Mouse (Mus musculus): ENCODE results near the gene 1700020L24Rik.
A peak's percentile ranks its signal among the peaks of the same experiment; 100 is the strongest.

The 1700020L24Rik gene

DNA sequence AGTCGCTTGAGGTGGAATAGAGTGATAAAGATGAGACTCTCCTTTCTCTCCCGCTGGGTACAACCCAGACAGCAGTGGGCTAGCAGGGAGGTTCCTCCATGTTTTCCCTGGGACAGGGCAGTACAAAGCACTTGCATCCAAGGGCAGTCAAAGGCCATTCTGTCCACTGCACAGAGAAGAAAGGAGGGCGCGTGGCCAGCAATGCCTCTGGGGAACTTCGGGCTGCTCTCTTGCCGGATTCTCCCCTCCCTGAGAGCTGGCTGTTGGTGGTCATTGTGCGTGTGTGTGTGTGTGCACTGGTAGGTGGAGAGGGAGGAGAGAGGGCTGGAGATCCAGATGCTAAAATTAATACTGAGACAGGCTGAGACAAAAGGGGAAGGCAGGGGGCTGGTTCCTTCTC, 3.8 kb downstream of the 1700020L24Rik start:
- no peak for DNase-seq (ENCODE audit: low spot score)

DNA sequence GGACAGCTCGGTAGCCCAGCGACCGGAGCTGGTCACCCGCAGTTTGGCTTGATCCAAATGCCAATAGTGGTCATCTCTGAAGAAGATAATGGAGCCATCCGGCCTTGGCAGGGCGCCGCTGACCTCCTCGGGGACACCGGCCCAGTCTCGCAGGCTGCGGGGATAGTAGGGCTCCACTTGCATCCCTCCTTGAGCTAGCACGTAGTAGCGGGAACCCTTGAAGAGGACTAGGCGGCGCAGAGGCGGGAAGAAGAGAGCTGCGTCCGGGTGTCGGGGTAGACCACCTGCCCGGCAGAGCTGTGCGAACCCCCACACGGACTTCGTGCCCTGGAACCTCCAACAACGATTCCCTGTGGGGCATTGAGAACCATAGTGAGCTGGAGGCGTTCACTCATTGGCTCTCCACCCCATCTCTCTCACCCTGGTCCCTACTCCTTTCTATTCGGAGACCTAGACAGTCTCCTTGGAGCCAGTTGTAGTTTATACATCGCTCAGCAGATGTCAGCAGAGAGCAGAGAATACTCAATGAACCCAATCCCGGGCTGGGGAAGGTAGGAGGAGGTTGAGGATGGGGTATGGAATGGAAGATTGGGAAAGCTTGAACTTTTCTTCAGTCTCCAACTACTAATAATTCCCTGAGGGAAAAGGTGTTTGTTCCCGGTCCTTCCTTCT, 5.3 kb downstream of the 1700020L24Rik start:
- DNase-seq (ENCODE audit: low spot score), result peak; percentile 90

DNA sequence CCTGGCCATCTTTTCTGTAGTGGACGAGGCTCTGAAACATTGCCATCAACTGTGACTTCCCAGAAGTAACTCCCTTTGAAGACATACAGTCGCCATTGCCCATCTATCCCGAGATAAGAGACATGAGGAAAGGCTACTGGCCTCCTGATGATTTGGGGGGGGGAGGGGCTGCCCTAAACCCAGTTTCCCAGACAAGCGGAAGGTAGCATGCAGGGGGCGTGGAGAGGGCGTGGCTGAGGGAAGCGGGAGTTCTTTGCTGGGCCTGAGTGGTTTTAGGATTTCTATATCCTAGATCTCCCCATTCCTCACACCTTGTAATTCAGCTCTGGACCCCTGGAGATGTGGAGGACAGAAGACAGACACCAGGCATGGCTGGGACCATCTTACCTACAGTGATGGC, 6.3 kb downstream of the 1700020L24Rik start:
- DNase-seq (ENCODE audit: low spot score), result no peak

DNA sequence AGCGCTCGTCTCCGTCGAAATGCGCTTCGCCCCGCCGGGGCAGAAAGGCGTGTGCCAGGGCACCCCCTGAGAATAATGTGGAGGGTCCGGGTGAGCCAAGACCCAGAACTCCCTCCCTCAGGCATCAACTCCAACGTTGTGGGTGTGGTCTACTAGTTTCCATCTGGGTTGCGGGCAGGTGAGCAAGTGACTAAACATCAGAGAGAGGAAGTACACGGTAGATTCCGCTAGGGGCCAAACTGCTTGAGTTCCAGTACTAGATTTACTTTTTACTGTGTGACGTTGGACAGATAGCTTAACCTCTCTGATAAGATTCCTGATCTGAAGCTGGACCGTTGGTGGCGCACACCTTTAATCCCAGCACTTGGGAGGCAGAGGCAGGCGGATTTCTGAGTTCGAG, 7.5 kb downstream of the 1700020L24Rik start:
- DNase-seq (ENCODE audit: low spot score), result no peak

DNA sequence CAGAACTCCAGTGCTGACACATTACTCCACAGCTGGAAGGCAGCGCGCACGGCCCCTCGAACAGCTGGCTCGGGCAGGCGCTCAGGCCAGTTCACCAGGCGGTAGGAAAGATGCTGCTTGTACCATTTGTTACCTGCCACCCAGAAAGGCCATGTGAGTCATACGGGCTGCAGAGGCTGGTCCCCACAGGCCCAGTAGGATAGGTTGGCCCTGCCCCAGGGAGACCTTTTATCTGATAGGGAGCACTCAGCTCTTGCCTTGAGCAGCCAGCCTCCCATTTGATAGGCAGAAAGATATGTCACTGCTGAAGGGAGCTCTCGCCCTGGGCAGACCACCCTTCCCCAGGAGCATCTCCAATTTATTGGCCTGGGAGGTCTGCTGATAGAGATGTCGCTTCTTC, 10.1 kb downstream of the 1700020L24Rik start:
- DNase-seq (ENCODE audit: low spot score), result no peak

DNA sequence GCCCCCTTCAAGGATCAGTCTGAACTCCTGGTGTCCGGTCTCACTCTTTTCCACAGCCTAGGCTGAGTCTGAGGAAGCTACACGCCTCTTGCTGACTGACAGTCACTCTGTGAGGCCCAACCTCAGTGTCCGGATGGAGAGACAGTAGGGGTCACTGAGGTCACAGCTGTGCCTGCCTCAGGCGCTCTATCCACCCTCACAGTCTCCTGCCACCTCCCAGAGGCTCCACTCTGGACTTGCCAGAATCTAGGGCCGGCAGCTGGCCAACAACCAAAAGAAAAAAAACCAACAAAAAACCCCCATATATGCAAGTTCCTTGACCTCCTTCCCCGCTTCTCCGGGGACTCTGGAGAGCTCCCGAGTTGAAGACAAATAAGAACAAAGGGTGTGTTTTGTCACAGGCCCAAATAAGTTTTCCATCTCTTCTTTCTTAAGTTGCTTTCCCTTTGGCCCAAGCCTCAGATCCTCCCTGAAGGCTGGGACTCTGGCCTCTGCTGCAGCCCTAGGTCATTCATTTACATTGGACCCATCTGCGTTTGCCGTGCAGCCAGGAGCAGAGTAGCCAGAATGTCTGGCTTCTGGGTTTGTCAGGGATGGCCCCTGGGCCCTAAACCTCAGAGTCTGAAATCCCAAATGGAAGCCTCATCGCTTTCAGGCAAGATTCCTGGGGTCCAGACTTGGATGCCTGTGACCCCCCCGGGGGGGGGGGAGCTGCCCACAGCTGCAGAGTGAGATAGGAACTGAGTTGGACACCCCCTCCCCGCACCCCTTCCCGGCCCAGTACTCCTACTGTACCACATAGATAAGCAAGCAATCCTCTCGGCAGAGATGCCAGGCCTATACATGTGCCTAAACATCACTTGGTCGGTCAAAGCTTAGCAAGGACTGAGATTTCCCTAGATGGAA, 10.8 kb downstream of the 1700020L24Rik start:
- peak; percentile 80 for DNase-seq (ENCODE audit: low spot score)

DNA sequence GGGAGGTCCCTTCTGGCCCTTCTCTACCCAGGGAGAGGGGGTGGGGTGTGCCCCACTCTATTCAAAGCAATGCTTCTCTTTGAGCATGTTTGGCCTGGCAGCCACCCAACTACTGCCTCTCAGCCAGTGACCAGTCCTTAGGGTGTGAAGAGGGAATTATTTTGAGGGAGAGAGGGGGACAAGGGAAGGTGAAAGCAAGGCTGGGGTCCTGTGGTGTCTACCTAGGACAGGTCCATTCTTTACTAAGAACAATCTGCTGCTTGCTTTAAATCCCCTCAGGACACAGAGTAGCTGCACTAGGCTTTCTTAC, 11.4 kb downstream of the 1700020L24Rik start:
- no peak for DNase-seq (ENCODE audit: low spot score)

DNA sequence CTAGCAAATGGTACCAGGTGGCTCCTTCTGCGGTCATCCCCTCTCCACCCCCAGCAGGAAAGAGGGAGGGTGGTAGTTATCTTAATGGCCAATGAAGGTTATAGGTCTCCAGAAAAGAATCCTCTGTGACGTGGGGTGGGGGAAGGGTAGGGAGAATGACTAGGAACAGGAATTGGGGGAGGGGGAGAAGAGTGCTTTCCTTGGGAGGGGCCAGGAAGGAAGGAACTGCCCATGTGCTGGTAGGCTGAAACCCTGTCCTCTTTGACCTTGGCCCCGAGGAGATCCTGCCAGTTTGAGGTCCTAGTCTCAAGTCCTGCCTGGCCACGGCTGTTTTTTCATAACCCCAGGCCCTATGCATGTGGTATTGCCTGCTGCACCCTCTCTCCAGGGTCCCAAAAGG, 11.8 kb downstream of the 1700020L24Rik start:
- no peak for DNase-seq (ENCODE audit: low spot score)

DNA sequence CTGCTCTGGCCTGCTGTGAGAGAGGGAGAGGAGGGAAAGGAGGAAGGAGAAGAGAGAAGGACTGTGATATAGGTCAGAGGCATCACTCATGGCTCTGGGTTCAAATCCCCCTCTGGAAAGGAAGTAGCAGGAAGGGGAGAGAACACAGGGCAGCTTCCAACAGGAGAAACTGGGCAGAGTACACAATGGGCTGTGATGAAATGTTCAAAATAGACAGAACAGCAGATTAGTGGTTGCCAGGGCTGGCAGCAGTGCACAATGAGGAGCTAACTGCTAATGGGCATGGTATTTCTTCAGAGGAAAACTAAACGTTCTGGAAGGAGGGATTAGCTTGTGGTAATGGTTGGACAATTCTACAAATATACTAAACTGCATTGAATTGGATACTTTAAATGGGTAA, 13.1 kb downstream of the 1700020L24Rik start:
- no peak for DNase-seq (ENCODE audit: low spot score)

DNA sequence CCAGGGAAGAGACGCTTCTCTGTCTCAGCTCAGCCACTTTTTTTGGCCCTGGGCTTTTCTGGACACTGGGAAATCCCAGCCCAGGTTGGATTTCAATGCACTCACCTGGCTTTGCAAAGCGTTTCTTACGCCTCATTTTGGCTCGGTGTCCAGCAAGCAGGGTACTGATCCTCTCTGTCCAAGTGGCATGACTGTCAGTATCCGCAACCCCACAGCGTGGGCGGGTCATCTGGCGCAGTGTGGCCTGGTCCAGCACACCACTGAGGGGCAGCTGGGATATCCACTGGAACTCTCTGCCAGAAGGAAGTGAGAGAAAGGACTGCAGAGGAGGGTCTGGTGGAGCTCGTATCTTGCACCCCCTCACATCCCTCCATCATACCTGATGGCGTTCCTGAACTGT, 13.8 kb downstream of the 1700020L24Rik start:
- no peak for DNase-seq (ENCODE audit: low spot score)

DNA sequence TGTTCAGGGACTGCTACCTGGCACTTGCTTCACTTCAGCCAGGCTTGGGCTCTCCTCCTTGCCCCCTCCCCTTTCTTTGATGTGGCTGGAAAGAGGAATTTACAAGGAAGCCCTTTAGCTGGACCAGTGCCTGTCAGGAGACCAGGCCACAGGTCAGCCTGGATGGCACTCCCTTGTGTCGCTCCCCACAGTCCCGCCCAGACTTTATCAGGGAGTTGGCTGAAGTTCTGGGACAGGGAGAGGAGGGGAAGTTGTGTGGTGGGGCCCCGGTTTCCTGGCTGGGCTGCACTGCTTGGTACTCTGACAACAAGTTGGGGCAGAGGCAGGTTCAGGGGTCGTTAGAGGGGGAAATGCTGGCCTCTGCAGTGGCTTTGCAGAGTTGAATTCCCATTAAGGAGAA, 17.1 kb downstream of the 1700020L24Rik start:
- no peak for DNase-seq (ENCODE audit: low spot score)

DNA sequence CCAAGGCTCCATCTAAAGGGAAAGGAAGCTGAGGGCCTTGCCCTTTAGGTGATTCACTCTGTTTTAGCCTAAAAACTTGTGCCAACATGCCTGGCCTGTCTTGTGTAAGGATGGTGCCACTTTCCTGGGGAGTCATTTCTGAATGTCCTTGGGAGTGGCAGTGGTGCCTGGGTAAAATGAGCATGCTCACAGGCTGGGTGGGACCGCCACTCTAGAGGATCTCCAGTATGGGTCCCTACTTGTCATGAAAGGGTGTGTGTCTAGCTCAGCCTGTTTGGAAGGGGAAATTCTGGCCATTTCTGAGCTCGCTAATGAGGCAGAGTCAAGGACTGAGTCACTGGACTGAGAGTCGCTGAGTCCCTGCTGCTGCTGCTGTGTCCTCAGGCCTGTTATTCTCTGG, 18.1 kb downstream of the 1700020L24Rik start:
- DNase-seq (ENCODE audit: low spot score), result no peak

DNA sequence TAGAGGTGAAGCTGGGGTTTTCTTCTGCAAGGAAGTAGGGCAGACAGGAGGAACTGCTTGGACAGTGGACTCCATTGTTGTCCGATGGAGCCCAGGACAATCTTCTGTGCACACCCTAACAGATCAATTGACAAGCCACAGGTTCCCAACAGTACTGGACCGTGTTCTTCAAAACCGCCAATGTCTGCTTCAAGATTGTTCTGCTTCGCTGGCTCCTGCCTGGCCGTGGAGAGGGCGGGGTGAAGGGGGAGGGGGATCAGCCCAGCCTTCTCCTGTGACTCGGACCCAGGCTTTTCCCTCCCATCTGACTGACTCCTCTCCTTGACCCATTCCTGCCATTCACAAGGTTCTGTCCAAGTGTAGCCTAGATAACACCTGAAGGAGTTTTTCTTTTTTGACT, 19.8 kb downstream of the 1700020L24Rik start:
- DNase-seq (ENCODE audit: low spot score), result no peak

DNA sequence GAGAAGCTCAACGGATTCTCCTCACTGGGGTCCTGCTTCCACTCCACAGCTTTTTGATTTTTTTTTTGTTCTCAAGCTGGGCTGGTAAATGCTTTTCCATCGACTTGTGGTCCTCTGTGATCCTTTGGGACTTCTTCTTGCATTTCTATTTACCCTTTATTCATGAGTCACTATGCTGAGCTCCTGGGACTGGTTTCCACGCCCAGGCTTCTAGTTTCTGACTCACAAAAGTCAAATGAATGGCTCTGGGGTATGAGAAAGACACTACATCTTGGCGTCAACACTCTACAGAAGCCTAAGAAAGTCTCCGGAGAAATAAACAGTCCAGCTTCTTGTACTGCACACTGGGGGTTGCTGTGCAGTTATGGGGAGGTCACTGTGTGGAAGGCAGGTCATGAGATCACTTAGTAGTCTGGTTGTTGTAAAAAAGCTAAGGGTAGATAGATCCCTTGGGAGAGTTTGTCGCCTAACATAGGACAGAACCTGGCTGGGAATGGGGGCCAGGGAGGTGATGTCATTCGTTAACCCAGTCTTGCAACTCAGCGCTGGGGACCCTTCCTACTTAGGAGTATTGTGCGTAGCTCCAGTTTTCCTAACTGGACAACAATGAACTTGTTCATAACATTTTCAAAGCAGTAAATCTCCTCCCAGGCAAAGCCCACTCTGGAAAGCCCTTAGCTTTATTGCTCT, 20.6 kb downstream of the 1700020L24Rik start:
- no peak for DNase-seq (ENCODE audit: low spot score)

DNA sequence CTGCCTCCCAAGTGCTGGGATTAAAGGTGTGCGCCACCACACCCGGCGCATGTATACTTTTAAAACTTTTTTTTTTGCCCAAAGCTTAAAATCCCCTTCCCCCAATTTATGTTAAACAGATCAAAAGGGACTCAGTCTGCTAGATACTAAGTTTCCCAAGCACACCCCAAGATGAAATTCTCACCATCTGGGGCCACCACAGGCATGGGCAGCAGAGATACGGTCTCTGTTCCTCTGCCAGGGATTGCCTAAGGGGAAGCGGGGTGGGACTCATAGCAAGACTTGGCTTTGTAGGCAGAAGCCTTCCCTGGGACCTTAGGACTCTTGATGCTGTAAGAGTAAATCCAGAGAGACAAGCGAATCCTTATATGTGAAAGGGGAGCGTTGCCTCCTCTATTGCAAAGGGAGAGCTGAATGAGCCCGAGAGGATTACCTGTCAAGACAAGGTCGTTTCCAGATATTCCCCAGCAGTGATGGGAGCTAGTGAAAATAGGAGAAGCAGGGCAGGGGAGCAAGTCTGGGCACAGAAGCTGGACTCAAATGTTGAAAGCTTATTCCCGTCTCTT, 24.1 kb downstream of the 1700020L24Rik start:
- DNase-seq (ENCODE audit: low spot score), result no peak

DNA sequence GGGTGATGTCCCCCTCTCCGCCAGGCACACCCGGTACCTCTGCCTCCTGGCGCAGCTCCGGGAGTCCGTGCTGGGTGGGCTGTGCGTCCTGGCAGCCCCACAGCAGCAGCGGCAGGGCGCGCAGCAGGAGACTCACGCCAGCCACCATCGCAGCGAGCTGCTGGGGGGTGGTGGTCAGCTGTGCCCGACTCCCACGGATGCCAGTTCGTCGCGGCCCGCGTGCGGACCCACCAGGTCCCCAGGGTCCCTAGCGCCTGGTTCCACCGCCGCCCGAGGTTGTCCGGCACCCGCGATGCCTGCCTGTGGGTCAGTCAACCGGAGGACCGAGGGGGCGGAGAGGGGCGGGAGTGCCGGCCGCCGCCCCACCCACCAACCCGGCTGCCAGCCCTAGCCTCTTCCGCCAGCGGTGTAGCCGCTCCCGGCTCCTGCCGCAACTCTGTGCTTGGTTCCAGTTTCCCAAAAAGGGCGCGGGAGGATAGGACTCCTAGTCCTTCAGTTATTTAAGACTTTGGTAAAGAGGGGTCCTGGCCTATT, 25.3 kb downstream of the 1700020L24Rik start, which contains the start of gene Mmp28:
Mmp28 (minus strand) TSS at position 361 of the 534 bp plus-strand sequence.
- no peak for DNase-seq (ENCODE audit: low spot score)

DNA sequence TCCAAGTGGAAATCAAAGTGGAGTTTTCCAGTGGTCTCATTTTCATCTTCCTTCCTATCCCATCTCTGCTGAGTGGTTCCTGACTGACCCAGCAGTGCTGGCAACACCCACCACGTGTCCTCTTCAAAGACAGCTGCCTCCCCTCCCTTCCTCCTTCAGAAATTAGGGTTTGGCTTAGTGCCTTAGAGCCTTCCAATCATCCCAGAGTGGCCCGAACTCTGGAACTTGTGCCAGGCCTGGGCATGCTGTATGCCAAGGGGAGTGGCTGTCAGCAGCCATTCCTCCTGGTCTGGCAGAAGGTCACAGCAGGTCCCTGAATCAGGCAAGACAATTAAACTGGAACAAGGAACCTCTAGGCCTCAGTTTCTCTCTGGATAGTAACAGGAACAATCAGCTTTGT, 28.5 kb downstream of the 1700020L24Rik start:
- DNase-seq (ENCODE audit: low spot score), result no peak

DNA sequence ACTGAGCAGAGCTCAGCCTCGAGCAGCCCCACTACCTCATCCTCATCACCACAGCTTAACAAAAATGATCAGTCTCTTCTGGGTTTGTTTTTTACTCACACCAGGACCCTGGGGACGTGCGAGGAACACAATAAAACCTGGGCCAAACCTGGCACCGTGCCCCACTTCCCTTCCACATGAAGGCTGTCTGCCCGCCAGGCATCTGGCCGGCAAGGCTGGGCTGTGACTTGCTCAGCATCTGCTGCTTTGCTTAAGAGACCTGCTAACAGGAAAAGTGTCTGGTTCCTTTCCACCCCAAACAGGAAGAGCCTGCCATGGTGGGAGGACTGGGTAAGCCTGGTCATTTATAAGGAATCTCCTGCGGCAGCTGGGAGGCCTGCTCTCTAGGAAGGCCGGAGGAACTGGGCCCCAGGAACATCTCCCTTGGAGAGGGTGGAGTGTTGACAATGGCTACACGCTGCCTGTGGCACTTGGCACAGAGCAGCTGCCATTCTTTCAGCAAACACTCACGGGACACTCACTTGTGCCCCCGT, 29.7 kb downstream of the 1700020L24Rik start:
- DNase-seq (ENCODE audit: low spot score), result no peak

DNA sequence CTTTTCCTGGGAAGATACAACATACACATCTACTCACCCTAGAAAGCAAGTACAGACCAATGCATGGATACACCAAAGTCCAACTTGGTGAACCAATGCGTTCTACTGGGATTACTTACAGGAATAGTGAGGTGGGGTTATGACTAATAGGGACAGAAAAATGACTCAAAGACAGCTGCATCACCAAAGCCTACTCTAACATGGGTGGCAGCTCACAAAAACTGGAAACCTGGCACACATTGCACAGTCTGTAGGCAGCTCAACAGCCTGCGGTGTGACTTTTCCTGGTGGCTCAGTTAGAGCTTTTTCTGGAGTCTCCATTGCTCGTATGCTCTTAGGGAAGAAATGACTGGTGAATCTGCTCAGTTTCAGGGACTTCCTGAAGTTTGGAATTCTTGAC, 31.3 kb downstream of the 1700020L24Rik start:
- DNase-seq (ENCODE audit: low spot score), result no peak

DNA sequence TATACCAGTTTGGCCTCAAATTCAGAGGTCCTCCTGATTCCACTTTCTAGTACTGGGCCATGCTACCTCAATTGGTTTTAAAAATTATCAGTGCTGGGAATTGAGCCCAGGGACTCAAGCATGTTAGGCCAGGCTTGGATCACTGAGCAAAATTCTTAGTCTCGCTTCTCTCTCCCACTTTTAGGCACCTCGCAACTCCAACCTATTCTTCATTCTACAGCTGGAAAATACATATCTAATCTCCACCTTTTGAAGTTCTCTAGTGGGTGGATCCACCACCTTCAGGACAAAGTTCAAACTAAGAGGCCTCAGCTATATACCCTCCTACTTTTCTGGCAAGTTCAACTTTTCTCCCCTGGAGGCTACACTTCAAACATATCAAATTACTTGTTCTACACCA, 34.3 kb downstream of the 1700020L24Rik start:
- no peak for DNase-seq (ENCODE audit: low spot score)

DNA sequence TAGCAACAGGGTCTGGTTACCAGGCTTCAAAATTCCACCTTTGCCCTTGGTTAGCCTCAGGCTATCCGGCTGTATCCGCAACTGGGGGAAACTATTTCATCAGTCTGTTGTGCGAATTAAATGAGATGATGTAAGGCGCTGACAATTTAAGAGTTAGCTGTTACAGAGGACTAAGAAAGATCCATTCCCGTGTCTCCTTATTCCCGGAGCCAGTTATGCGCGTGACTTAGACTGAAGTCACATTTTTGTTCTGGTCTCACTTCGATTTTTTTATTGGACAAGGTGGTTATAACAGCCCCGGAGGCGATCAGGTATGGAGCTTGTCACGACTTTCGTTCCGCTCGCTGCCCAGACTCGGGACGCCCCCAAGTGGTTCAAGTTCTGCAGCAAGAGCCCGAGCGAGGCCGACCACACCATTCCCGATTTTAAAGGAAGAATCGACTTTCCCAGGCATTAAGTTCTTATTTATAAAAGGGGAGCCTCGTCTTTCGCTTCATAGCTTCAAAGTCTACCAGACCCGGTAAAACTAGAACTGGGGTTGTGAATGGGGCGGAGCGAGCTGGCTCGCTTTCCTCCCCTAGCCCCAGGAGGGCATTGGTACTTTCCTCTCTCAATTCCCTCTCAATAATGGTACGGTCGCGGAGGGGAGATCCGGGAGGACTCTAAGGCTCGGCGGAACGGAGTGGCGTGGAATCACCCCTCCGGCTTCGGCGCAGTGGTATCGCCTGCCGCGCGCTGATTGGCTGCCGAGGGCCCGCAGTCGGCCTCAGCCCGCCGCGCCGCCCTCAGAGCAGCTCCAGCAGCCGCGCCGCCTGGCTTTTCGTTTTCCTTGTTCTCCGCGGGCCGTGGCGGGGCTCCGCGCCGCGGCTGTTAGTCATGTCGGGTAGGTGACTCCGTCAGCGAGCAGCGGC, 35.1 kb downstream of the 1700020L24Rik start, which contains the start of gene Taf15:
Taf15 (plus strand) TSS at position 763 of the 911 bp plus-strand sequence.
- DNase-seq (ENCODE audit: low spot score), result peak; percentile 100
